Mouse (Mus musculus): ENCODE measurements around the gene Pon2. TPM values are rescaled to one million over a fixed set of nuclear protein-coding genes. Genes with fewer than 3 reads are reported as not detected.

Pon2 gene
- polyA plus RNA-seq, 1 experiment, result 30.6 TPM

DNA sequence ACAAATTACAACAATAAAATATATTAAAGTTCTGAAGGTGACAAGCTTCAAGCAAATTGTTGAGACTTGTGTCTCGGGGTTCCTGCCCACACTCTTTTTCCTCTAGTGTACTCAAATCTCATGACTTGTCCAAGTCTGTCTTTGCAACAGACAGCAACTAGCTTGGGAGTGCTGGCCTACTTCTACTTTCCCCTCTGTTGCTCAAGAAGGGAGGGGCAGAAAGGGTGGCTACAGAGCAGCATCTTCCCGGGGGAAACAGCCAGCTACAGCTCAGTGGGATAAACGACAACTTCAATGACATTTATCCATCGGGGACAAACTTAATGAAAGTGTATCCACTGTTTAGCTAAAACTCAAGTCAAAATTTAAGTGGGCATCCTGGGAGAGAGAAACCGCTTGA is 5.4 kb downstream of the Pon2 start:
- DNase-seq (ENCODE audit: low read depth), result no peak

DNA sequence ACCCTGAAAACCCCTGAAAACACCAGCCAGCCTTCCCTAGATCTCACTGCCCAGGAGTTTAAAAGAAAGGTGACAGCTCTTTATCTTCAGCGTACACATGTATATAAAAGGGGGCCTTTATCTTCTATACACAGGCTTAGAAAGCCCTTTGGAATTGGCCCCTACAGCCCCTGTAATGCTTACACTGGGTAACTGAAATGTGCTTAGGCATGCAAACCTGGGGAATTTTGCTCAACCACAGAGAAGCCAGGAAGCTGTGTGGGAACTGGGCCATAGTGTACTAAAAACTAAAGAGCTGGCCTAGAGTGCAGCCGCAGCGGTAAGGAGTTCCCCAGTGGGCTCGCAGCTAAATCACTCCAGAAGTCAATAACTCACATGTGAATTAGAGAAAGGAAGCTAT is 6.8 kb downstream of the Pon2 start:
- DNase-seq (ENCODE audit: low read depth), result no peak

GRCm38 (mm10) chr6:5287919-5288318 is 10.3 kb downstream of the Pon2 start:
- DNase-seq (ENCODE audit: low read depth), result no peak

GRCm38 (mm10) chr6:5287392-5287791 is 10.9 kb downstream of the Pon2 start:
- no peak for DNase-seq (ENCODE audit: low read depth)

- DNase-seq (ENCODE audit: low read depth), result no peak
These were observed 15.8 kb downstream of the Pon2 start for GRCm38 (mm10) chr6:5282418-5282817.

DNA sequence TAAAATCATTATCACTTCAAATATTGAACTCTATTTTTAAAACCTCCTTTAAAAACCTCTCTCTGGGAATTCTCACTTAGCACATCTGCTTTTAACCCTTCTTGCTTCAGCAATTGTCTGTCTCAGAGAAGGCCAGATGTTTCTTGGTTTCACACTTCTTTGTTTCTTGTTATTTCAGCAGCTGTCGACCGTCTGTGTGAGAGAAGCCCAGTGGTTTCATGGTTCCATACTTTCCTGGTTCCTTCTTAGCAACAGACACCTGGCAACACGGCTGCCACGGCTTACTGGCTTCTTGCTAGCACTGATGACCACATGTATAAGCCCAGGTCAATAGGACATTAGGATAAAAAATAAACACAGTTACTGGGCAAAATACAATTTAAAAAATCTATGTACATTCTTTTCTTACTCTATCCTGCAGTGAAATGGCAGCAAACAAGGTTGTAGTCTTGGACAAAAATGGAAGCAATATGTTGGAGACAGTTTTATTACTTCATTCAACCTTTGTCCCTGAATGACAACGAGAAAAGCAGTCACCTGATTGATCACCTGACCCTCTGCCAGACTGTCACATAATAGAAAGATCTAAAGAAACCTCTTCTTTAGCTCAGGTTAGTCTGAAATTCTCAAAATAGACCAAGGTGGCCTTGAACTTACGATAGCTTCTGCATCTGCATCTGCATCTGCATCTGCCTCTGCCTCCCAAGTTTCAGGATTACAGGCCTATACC is 17.5 kb downstream of the Pon2 start:
- no peak for DNase-seq (ENCODE audit: low read depth)

DNA sequence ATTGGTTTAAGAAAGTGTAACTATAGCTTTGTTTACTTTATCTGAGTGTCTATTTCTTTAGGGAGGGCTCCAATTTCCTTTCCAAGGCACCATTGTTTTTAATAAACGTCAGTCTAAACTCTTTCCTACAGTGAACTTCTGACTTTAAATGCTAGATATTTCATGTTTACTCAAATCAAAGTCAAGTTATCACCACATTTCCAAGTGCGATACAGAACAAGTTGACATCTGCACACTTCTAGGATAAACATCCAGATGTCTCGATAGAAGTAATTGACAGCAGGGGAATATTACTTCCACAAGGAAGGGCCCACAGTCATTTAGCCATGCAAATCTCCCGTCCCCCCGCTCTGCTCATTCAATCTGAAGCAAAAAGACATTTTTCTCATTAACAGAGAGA is 20.3 kb downstream of the Pon2 start:
- DNase-seq (ENCODE audit: low read depth), result no peak

GRCm38 (mm10) chr6:5269641-5270040 is 28.6 kb downstream of the Pon2 start:
- no peak for DNase-seq (ENCODE audit: low read depth)

- DNase-seq (ENCODE audit: low read depth), result no peak
These were observed 33.5 kb downstream of the Pon2 start for GRCm38 (mm10) chr6:5264793-5265192.

DNA sequence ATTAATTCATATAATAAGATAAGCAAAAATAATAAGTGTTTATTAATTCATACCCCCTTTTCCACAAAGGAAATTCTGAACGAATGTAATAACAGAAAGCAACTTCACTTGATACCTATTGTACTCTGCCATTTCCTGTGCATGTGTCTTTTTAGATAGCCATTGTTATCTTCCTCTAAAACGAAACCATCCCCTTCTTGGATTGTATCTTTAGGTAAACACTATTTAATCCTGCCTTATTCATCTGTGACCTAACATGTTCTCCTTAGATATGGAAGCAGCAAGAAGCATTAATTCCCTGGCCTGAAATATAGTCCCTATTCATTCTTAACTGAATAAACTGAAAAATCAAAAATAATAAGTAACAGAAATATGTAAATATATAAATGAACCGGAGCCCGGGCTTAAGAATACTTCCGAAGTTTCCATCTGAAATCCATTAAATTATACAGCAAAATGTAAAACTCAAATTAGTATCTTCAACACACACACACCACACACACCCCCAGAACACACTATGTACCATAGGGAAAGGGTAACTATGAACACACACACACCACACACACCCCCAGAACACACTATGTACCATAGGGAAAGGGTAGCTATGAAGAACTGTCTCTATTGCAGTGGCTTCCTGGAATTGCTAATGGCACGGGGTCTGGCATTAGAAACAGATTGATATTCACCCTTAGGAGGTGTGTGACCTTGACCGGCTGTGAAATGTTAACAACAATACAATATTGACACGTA is 34.8 kb downstream of the Pon2 start:
- DNase-seq (ENCODE audit: low read depth), result no peak

DNA sequence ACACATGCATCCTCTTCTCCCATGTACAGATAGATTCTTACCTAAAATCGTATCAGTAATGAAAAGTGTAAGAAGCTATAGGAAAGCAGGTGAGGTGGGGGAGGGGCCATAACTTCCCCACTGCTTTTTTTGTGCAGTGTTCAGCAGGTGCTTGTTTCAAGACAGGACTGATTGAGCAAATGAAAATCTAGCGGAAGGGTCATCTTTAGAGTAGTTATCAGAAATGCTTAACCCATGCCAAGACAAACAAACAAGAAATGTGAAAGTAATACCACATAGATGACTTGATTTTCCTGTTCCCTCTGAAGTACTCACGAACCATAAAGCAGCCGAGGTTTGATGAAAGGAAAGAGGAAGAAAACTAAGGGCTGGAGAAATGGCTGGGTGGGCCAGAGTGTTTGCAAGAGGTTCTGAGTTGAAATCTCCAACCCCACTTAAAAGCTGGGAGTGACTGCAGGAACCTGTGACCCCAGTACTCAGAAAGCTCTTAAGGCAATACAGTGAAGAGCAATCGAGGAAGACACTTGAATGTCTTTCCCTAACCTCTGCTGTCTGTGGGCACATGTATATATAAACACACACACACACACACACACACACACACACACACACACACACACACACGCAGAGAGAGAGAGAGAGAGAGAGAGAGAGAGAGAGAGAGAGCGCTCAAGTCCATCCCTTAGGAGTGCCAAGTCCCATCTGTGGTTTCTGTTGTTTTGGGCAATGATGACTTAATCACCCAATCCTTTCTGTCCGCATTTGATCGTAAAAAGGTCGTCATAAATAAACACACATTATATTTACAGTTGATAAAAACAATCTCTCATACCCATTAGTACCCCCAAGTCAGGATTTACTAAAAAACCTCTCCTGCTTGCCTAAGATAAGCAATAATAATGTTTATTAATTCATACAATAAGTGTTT is 35.7 kb downstream of the Pon2 start:
- DNase-seq (ENCODE audit: low read depth), result no peak

DNA sequence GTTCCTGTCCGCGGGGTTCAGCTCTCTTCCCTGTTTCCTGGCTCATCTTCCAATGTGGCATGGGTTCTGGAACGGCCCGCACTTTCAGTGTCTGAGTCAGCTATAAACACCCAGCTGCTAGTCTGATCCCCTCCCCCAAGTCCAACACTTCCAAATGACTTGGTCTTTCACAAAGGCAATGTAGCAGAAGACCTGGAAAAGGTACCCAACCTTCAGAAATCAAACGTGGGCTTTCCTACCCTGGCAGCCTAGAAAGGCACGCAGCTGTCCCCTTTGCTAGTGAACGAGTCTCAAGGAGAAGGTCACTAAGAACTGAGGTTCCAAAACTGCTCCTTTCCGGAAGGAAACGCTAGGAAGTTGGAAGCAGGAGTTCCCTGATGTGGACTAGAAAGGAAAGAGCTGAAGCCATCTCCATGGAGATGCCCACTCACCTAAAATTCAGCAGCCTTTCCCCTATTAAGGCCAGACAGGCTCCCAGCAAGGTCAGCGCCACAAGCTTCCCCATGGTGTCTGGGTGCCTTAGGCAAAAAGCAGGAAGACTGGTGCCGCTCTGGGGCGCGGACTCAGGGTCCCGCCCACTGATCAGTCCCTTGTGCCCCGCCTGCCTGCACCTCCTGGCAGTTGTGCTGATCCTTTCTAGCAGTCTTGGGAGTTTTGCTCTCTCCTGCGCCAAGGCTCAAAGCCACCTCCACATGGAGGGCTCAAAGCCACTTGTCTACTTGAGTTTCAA is 42.4 kb downstream of the Pon2 start, which contains the start of gene Pon3:
Gene Pon3, minus strand, starts transcription at position 565 of the 730 bp plus-strand sequence.
- no peak for DNase-seq (ENCODE audit: low read depth)

- no peak for DNase-seq (ENCODE audit: low read depth)
These were observed 43.0 kb downstream of the Pon2 start for GRCm38 (mm10) chr6:5255291-5255690.

DNA sequence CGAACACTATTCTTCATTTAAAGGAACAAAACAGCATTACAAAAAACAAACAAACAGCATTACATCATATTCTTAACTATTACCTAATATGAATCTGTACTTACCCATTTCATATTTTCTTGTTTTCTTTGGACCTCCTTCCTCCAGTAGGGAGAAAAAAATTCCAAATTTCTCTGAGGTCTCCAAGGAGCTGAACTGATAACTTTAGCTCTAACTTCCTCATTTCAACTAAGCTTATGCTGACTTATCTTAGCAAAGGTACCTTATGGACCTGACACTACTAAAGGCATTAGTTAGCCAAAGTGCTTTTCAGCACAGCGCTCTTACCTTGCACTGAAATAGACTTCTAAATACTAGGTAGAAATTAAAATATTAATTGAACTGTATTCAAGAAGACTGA is 43.4 kb downstream of the Pon2 start:
- DNase-seq (ENCODE audit: low read depth), result no peak

DNA sequence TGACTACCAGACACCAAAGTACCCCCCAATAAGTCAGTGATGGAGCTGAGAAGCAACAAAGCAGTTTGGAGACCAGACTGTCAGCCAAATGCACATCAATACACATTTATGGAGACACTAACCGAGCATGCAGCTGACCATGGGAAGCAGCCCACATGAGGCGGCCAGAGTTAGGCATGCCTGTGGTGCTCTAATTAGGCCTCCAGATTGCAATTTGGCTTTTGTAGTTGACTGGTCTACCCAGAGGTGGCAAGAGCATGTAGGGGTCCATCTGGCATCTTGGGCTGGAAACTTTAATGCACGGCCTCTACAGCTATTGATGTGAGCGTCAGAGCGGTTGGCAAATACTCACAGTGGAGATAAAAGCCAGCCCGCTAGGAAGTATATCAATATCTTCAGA is 52.3 kb downstream of the Pon2 start:
- DNase-seq (ENCODE audit: low read depth), result no peak

GRCm38 (mm10) chr6:5238799-5239198 is 59.5 kb downstream of the Pon2 start:
- DNase-seq (ENCODE audit: low read depth), result no peak

DNA sequence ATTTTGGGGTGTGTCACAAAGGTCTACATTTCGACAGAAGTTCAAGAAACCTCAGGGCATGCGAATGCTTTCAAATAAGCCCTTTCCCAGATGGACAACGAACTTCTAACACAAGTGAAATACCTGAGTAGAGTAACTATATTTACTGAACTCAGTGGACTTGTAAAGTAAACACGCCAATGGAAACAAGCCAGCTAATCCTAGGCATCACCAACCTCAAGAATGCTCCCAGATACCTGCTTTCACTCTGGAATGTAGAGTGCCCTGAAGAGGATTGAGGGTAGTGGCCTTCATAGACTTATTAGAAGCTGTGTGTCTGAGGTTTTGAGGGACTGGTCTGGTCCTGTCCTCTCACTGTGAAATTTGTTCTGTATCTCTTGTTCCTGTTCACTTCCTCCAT is 60.7 kb downstream of the Pon2 start:
- DNase-seq (ENCODE audit: low read depth), result no peak

- no peak for DNase-seq (ENCODE audit: low read depth)
These were observed 61.3 kb downstream of the Pon2 start for GRCm38 (mm10) chr6:5236843-5237371.

DNA sequence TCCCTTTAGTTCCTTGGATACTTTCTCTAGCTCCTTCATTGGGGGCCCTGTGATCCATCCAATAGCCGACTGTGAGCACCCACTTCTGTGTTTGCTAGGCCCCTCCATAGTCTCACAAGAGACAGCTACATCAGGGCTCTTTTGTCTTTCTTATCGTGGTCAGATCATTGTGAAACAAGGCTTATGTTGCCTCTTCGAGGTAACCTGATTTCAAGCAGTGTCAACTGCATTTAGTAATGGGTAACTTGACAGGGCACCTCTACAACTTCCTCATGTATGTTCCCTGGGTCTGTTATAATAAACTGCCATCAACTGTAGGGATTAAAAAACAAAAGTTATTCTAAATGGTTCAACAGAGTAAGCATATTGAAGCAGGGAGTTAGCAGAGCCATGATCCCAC is 63.7 kb downstream of the Pon2 start:
- no peak for DNase-seq (ENCODE audit: low read depth)

GRCm38 (mm10) chr6:5233812-5234211 is 64.4 kb downstream of the Pon2 start:
- DNase-seq (ENCODE audit: low read depth), result peak; percentile 99

DNA sequence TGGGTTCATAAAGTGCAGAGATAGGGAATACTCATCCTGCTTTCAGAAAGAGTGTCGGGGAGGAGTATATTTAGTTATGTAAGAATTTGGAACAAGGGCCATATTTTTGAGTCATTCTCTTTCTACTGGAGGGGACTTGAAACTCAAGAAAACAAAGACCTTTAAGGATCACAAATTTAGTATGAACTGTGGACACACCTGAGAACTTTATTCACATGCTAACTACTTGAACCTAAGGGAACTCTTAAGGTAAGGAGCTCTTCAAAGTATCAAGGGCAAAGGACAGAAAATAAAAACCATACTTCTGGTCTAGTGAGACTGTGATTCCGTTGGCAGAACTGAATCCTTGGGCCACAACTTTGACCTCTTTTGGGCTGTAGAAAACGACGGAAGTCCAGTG is 66.2 kb downstream of the Pon2 start:
- DNase-seq (ENCODE audit: low read depth), result no peak

All from gonadal fat pad, adult 2 months (tissue).